Mouse (Mus musculus): ENCODE measurements around the gene Tekt1. TPM values are rescaled to one million over a fixed set of nuclear protein-coding genes. Genes with fewer than 3 reads are reported as not detected.

The Tekt1 gene
- total and polyA plus RNA-seq, 3 experiments = 0.08 TPM; not detected in 2

DNA sequence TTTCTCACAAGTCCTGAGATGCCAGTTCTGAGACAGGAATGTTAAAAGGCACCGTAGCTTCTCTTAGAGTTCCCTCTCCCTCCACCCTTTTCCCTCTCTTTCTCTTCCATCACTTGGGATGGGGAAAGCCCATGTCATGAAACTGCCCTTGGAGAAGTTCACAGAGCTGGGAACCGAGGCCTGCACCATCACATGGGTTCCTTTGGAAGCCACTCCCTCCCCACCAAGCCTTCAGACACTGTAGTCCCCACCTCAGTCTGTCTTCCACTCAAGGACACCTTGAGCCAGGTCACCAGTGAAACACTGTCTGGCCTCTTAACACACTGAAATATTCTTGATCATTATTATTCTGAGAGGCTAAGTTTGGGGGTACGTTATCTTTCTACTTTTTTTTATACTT lies 9.1 kb downstream of the Tekt1 start:
- no peak for DNase-seq (ENCODE audit: extremely low read depth)
- Histone ChIP-seq H3K4me2 (ENCODE audit: insufficient read depth, low read depth, poor library complexity, severe bottlenecking) (no peak overlapping the region), H3K4me1 (ENCODE audit: control insufficient read depth in 1 of 2, insufficient read depth in 2 of 2) (peaks cover 3 to 4% of the 10 kb centered on the region in 2 experiments; a peak in 2 of 4 replicates), H3K36me3 (replicated peaks in 1 of 2; ENCODE audit: control insufficient read depth in 1 of 2, insufficient read depth in 1 of 2, low read length in 1 of 2) (no peaks in the 10 kb centered on the region), H3K27me3 (replicated peaks) (peaks cover 26% of the 10 kb centered on the region), H3K9ac (ENCODE audit: insufficient read depth, low read depth) (no peak overlapping the region), H3K4me3 (replicated peaks in 1 of 3; ENCODE audit: low read depth in 2 of 3, low read length in 2 of 3, poor library complexity in 1 of 3) (no peak overlapping the region), H3K79me2 (replicated peaks; ENCODE audit: control insufficient read depth, extremely low read depth, insufficient read depth, poor library complexity, severe bottlenecking) (no peaks in the 10 kb centered on the region), H3K9me3 (replicated peaks; ENCODE audit: low read length) (no peaks in the 10 kb centered on the region), H3K27ac (ENCODE audit: insufficient read depth, low read depth) (no peak overlapping the region)
- TF ChIP-seq SIN3A (IDR thresholded peaks at IDR 0.05; ENCODE audit: low read length) (no peak), RAD21 (IDR thresholded peaks at IDR 0.05; ENCODE audit: low read depth, low read length) (no peak), CHD2 (IDR thresholded peaks at IDR 0.05; ENCODE audit: low read length) (no peak)
- dilution Hi-C loops (cut with MboI; ENCODE audit: extremely low pct_ligation_motif_present, extremely low pct_unique_long_range_greater_than_20kb, low sequenced_read_pairs) (no loop called here), in situ Hi-C loops (cut with MboI; ENCODE audit: low pct_ligation_motif_present, low pct_unique_long_range_greater_than_20kb, low sequenced_read_pairs) (loop anchor here (5.0 kb wide), 1 partner anchor 189 kb away; no protein-coding TSS in a partner anchor)

DNA sequence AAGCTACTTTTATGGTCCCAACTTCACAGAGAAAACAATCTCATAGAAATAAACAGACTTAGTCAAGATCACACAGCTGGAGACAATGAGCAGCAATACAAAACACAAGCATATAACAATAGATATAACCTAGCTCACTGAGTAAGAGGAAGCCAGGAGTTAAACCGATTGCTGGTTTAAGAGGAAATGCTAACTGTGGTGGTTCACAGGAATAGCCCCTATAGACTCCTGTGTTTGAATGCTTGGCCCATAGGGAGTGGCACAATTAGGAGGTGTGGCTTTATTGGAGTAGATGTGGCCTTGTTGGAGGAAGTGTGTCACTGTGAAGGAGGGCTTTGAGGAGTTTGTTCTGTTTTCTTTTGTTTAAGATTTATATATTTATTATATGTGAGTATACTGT lies 10.0 kb downstream of the Tekt1 start:
- Histone ChIP-seq H3K27ac (ENCODE audit: insufficient read depth, low read depth) (no peak overlapping the region), H3K4me3 (replicated peaks in 1 of 3; ENCODE audit: low read depth in 2 of 3, low read length in 2 of 3, poor library complexity in 1 of 3) (no peak overlapping the region), H3K9ac (ENCODE audit: insufficient read depth, low read depth) (no peak overlapping the region), H3K36me3 (replicated peaks in 1 of 2; ENCODE audit: control insufficient read depth in 1 of 2, insufficient read depth in 1 of 2, low read length in 1 of 2) (no peaks in the 10 kb centered on the region), H3K4me2 (ENCODE audit: insufficient read depth, low read depth, poor library complexity, severe bottlenecking) (no peak overlapping the region), H3K79me2 (replicated peaks; ENCODE audit: control insufficient read depth, extremely low read depth, insufficient read depth, poor library complexity, severe bottlenecking) (no peaks in the 10 kb centered on the region), H3K27me3 (replicated peaks) (peaks cover 21% of the 10 kb centered on the region), H3K4me1 (ENCODE audit: control insufficient read depth in 1 of 2, insufficient read depth in 2 of 2) (peaks cover 3 to 4% of the 10 kb centered on the region in 2 experiments; a peak in 2 of 4 replicates), H3K9me3 (replicated peaks; ENCODE audit: low read length) (no peaks in the 10 kb centered on the region)
- dilution Hi-C loops (cut with MboI; ENCODE audit: extremely low pct_ligation_motif_present, extremely low pct_unique_long_range_greater_than_20kb, low sequenced_read_pairs) = no loop called here
- no peak for DNase-seq (ENCODE audit: extremely low read depth)
- TF ChIP-seq USF2 (conservative IDR thresholded peaks at IDR 0.05; ENCODE audit: low read depth, low read length) (no peak), NRF1 (IDR thresholded peaks at IDR 0.05; ENCODE audit: low read depth, low read length) (no peak), KAT2A (IDR thresholded peaks at IDR 0.05; ENCODE audit: insufficient replicate concordance, low read length) (no peak), NELFE (IDR thresholded peaks at IDR 0.05; ENCODE audit: low read depth, low read length) (no peak), MXI1 (IDR thresholded peaks at IDR 0.05; ENCODE audit: low read depth, low read length) (no peak), PAX5 (IDR thresholded peaks at IDR 0.05; ENCODE audit: low read length) (no peak), MAFK (IDR thresholded peaks at IDR 0.05; ENCODE audit: insufficient replicate concordance, low read length) (no peak), SIN3A (IDR thresholded peaks at IDR 0.05; ENCODE audit: low read length) (no peak), MEF2A (IDR thresholded peaks at IDR 0.05; ENCODE audit: borderline replicate concordance, low read depth, low read length) (no peak)
- in situ Hi-C loops (cut with MboI; ENCODE audit: low pct_ligation_motif_present, low pct_unique_long_range_greater_than_20kb, low sequenced_read_pairs) = loop anchor here (5.0 kb wide), 1 partner anchor 190 kb away; no protein-coding TSS in a partner anchor

DNA sequence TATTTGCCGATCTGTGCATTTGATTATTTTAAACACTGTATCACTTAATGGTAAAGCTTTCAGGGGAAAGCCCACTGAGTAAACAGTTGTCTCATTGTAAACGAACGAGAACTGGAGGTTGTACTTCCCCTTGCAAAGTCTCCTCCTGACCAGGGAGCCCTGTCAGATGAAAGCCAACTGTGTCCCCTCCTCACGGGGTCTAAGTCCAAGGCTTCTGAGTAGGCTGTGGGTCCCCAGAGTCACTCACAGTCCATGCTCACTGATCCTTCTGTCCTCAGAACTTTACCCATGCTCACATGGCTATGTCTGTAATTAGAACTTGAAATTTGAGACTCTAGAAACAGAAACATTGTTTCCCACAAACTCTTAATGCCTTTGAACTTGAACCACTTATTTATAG lies 12.6 kb downstream of the Tekt1 start:
- H3K79me2 ChIP-seq (replicated peaks; ENCODE audit: control insufficient read depth, extremely low read depth, insufficient read depth, poor library complexity, severe bottlenecking) = no peaks in the 10 kb centered on the region
- no peak overlapping the region for H3K4me3 ChIP-seq (replicated peaks in 1 of 3; ENCODE audit: low read depth in 2 of 3, low read length in 2 of 3, poor library complexity in 1 of 3)
- H3K36me3 ChIP-seq (replicated peaks in 1 of 2; ENCODE audit: control insufficient read depth in 1 of 2, insufficient read depth in 1 of 2, low read length in 1 of 2) = no peaks in the 10 kb centered on the region
- DNase-seq (ENCODE audit: extremely low read depth) = no peak
- H3K9me3 ChIP-seq (replicated peaks; ENCODE audit: low read length) = peaks cover 2% of the 10 kb centered on the region
- H3K4me1 ChIP-seq (ENCODE audit: control insufficient read depth in 1 of 2, insufficient read depth in 2 of 2) = peaks cover 0 to 3% of the 10 kb centered on the region in 2 experiments; a peak in 1 of 4 replicates
- dilution Hi-C loops (cut with MboI; ENCODE audit: extremely low pct_ligation_motif_present, extremely low pct_unique_long_range_greater_than_20kb, low sequenced_read_pairs) = no loop called here
- peaks cover 9% of the 10 kb centered on the region for H3K27me3 ChIP-seq (replicated peaks)
- TF ChIP-seq SMC3 (IDR thresholded peaks at IDR 0.05; ENCODE audit: low read depth, low read length) (no peak), RAD21 (IDR thresholded peaks at IDR 0.05; ENCODE audit: low read depth, low read length) (no peak), ZC3H11A (IDR thresholded peaks at IDR 0.05; ENCODE audit: low read depth, low read length) (no peak), ELF1 (IDR thresholded peaks at IDR 0.05; ENCODE audit: low read depth, low read length) (no peak), UBTF (IDR thresholded peaks at IDR 0.05; ENCODE audit: low read depth, low read length) (no peak), CTCF (conservative IDR thresholded peaks at IDR 0.05 in 1 of 2, IDR thresholded peaks at IDR 0.05 in 1 of 2; ENCODE audit: low read depth in 2 of 2, low read length in 2 of 2) (no peak), ZNF384 (IDR thresholded peaks at IDR 0.05; ENCODE audit: low read depth, low read length) (no peak), ETS1 (conservative IDR thresholded peaks at IDR 0.05; ENCODE audit: low read depth, low read length) (no peak)
- no peak overlapping the region for H3K27ac ChIP-seq (ENCODE audit: insufficient read depth, low read depth)
- H3K4me2 ChIP-seq (ENCODE audit: insufficient read depth, low read depth, poor library complexity, severe bottlenecking) = no peak overlapping the region
- in situ Hi-C loops (cut with MboI; ENCODE audit: low pct_ligation_motif_present, low pct_unique_long_range_greater_than_20kb, low sequenced_read_pairs) = loop anchor here (5.0 kb wide), 1 partner anchor 193 kb away; no protein-coding TSS in a partner anchor
- H3K9ac ChIP-seq (ENCODE audit: insufficient read depth, low read depth) = no peak overlapping the region

All from CH12.LX (cell line).